44 mouse cellular contexts compared by ENCODE assay signal in genomic region chr5:103605707-103606106, GRCm38 (mm10). TPM values are rescaled to one million over a fixed set of nuclear protein-coding genes. Genes with fewer than 3 reads are reported as not detected.
"Had no signal": no experiment of that assay in that cellular context is flagged by ENCODE, and none has a peak within 500 bp of the region (broad histone marks: within the 10 kb centered on the region; RNA-seq: fewer than 3 reads in every experiment).

No protein-coding gene starts in this region.

- H3K4me3 ChIP-seq: limb, embryonic 10.5 days; limb, embryonic 12.5 days; limb, embryonic 13.5 days; limb, embryonic 15.5 days; liver, embryonic 12.5 days; liver, embryonic 13.5 days; liver, embryonic 15.5 days; lung, embryonic 15.5 days; midbrain, embryonic 10.5 days; midbrain, embryonic 12.5 days; midbrain, embryonic 13.5 days; midbrain, embryonic 15.5 days; myocyte; neural tube, embryonic 12.5 days; neural tube, embryonic 13.5 days had no signal

- H3K9me3 ChIP-seq: limb, embryonic 10.5 days; limb, embryonic 12.5 days; limb, embryonic 13.5 days; limb, embryonic 15.5 days; liver, embryonic 12.5 days; liver, embryonic 13.5 days; liver, embryonic 15.5 days; lung, embryonic 15.5 days; midbrain, embryonic 10.5 days; midbrain, embryonic 12.5 days; midbrain, embryonic 13.5 days; midbrain, embryonic 15.5 days; neural tube, embryonic 12.5 days; neural tube, embryonic 13.5 days had no signal

- H3K27me3 ChIP-seq: limb, embryonic 12.5 days; limb, embryonic 13.5 days; limb, embryonic 15.5 days; liver, embryonic 13.5 days; liver, embryonic 15.5 days; lung, embryonic 15.5 days; midbrain, embryonic 12.5 days; midbrain, embryonic 13.5 days; midbrain, embryonic 15.5 days; neural tube, embryonic 12.5 days; neural tube, embryonic 13.5 days had no signal

- H3K27ac ChIP-seq: limb, embryonic 10.5 days; limb, embryonic 12.5 days; limb, embryonic 13.5 days; limb, embryonic 15.5 days; liver, embryonic 12.5 days; liver, embryonic 13.5 days; liver, embryonic 14.5 days; liver, embryonic 15.5 days; lung, embryonic 15.5 days; macrophage; midbrain, embryonic 10.5 days; midbrain, embryonic 12.5 days; midbrain, embryonic 13.5 days; midbrain, embryonic 15.5 days; neural tube, embryonic 12.5 days; neural tube, embryonic 13.5 days had no signal

- ATAC-seq: liver, embryonic 12.5 days; liver, postnatal 0 days; lung, postnatal 0 days; midbrain, embryonic 13.5 days; midbrain, embryonic 15.5 days; midbrain, embryonic 16.5 days had no signal

- H3K36me3 ChIP-seq: limb, embryonic 10.5 days; limb, embryonic 12.5 days; limb, embryonic 13.5 days; limb, embryonic 15.5 days; liver, embryonic 12.5 days; liver, embryonic 13.5 days; liver, embryonic 15.5 days; lung, embryonic 15.5 days; midbrain, embryonic 10.5 days; midbrain, embryonic 12.5 days; midbrain, embryonic 13.5 days; midbrain, embryonic 15.5 days; neural tube, embryonic 12.5 days; neural tube, embryonic 13.5 days had no signal

- H3K4me2 ChIP-seq: limb, embryonic 12.5 days; limb, embryonic 13.5 days; limb, embryonic 15.5 days; liver, embryonic 11.5 days; liver, embryonic 12.5 days; liver, embryonic 13.5 days; liver, embryonic 15.5 days; lung, embryonic 14.5 days; lung, embryonic 15.5 days; midbrain, embryonic 11.5 days; midbrain, embryonic 12.5 days; midbrain, embryonic 13.5 days; midbrain, embryonic 15.5 days; neural tube, embryonic 12.5 days; neural tube, embryonic 13.5 days had no signal

- H3K4me1 ChIP-seq: limb, embryonic 10.5 days; limb, embryonic 12.5 days; limb, embryonic 13.5 days; liver, embryonic 12.5 days; liver, embryonic 13.5 days; liver, embryonic 15.5 days; megakaryocyte, embryonic 14.5 days; midbrain, embryonic 15.5 days; neural tube, embryonic 12.5 days had no signal

- H3K9ac ChIP-seq: limb, embryonic 12.5 days; limb, embryonic 13.5 days; limb, embryonic 15.5 days; liver, embryonic 12.5 days; liver, embryonic 13.5 days; liver, embryonic 14.5 days; liver, embryonic 15.5 days; liver, postnatal 0 days; lung, embryonic 14.5 days; lung, embryonic 15.5 days; midbrain, embryonic 12.5 days; midbrain, embryonic 13.5 days; midbrain, embryonic 15.5 days; neural tube, embryonic 12.5 days; neural tube, embryonic 13.5 days had no signal

- DNase-seq: left cerebral cortex, postnatal 4 days; liver; liver, embryonic 13.5 days; liver, postnatal 0 days; lung, adult 18-20 months; lung, adult 2 months; lung, embryonic 14.5 days; lung, postnatal 10 days; lung, postnatal 14 days; lung, postnatal 36 days; lung, postnatal 4 days; midbrain, embryonic 14.5 days had no signal

RNA-seq across cellular contexts. Expression of gene Slc10a6, which starts 23.5 kb away (rescaled TPM):
- total RNA-seq: left cerebral cortex, postnatal 25 days; left cerebral cortex, postnatal 4 days; megakaryocyte progenitor cell, adult 5-6 weeks; megakaryocyte, adult 5-6 weeks; megakaryocyte-erythroid progenitor cell, adult 5-6 weeks; monocyte, adult 5-6 weeks had no signal
- polyA plus RNA-seq: limb, embryonic 10.5 days; limb, embryonic 13.5 days; liver, embryonic 12.5 days; liver, embryonic 13.5 days; liver, embryonic 14.5 days; liver, embryonic 15.5 days; liver, embryonic 16.5 days; midbrain, embryonic 10.5 days; midbrain, embryonic 12.5 days; midbrain, postnatal 0 days; neural tube, embryonic 11.5 days had no signal

RNA-seq across cellular contexts. Expression of gene 1700016H13Rik, which starts 50.1 kb away (rescaled TPM):
- total RNA-seq: left cerebral cortex, postnatal 14 days; left cerebral cortex, postnatal 25 days; left cerebral cortex, postnatal 36 days; liver, adult 2 months; megakaryocyte, adult 5-6 weeks; megakaryocyte-erythroid progenitor cell, adult 5-6 weeks; midbrain, postnatal 0 days; monocyte, adult 5-6 weeks had no signal
- polyA plus RNA-seq: limb, embryonic 13.5 days; liver, adult 2 months; liver, embryonic 12.5 days; liver, embryonic 14.5 days; liver, embryonic 15.5 days; liver, embryonic 16.5 days; liver, postnatal 0 days; macrophage; myocyte; neural tube, embryonic 13.5 days had no signal
